Mouse (Mus musculus) brain, embryonic 18.5 days (tissue): Measurements from ENCODE around the gene Aldh1a3.
A peak's percentile ranks its signal among the peaks of the same experiment; 100 is the strongest.

Source experiments
- DNase-seq: peaks from one replicate; pipeline ENCODE4 v3.0.0-alpha.2; 2012; ENCODE audit warnings: low read depth, low spot score

Aldh1a3 gene

DNA sequence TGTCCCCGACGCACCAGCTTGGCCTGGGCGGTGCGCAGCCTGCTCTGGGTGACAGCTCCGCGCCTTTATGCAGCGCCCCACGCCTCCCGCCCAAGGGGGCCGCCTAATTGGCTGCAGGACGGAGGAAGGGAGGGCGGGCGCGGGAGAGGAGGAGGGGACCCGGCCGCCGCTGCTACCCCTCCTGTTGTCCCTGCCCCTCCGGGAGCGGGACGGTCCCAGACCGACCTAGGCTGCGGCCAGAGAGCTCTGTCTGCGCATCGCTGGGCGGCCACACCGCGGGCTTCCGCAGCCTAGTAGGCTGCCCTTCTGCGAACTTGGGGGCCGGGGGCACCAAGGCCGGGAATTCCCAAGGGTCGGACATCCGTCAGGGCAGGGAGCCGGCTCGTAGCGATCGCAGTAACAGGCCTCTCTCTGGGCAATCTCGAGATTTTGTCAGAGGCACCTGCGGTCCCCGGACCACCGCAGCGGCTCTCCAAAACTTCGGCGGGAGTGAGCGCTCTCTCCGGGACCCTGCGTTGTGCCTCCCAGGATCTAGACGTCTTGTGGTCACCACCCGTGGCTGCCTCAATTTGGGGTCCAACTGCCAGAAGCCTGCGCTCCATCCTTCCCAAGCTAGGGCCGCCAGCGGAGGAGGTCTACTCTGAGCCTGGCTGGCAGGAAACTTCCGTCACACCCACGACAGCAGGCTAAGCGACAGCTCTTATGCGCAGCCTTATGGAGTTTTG, at the start of gene Aldh1a3:
TSS of gene Aldh1a3 (minus strand) at position 81 of the 725 bp plus-strand sequence.
- no peak for DNase-seq

DNA sequence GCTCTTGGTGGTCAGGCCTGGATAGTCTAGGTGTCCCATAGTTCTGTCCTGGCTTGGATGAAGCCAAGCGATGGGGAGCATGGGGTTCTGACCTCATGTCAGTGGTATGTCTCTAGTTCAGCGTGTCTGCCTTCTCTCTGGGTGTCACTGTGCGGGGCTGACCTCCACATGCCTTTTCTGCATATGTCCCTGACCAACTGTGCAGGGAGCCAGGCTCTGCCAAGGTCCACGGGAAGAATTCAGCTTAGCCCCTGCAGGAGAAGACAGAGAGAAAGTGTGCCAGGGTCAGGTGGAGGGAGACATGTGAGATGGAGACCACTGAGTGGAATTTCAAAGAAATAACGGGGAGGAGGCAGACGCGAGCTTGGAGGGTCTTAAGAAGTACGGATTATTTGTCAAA, 49.0 kb upstream of the Aldh1a3 start:
- DNase-seq: no peak

- DNase-seq: no peak
These were observed 44.4 kb upstream of the Aldh1a3 start for GRCm38 (mm10) chr7:66471641-66472216.

DNA sequence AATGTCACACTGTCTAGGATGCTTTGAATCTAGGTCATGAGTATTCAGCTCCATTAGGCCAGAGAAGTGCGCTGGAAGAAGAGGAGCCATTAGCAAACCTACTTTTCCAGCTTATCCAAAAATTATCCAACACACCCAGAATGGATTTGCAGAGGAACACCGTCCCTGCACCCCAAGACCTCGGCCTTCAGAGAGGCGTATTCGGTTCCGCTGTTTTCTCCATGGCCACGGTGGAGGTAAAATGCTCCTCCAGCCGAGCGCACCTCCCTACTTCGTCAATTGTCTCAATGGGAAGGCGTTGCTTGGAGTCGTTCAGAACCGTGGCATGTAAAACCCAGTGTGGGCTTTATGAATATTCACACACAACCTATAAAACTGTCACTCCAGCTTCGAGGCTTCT, 39.3 kb upstream of the Aldh1a3 start:
- no peak for DNase-seq

DNA sequence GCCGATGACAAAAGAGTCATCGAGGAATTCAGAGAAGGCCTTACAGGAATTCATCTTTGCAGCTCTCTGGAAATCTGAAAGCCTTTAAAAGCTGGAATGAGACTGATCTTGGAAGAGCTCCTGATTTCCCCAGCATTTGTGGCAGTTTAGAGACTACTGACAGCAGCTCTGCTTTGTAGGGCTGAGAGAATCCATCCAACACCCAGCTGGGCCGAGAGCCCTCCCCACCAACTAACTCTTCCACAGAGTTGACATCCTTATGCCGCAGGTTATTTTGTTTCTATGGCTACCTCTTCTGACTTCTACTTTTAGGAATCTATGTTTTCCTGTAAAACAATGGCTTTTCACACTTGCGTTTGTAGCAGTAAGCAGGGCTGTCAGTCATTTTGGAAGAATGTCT, 37.9 kb upstream of the Aldh1a3 start:
- peak; percentile 50 for DNase-seq

DNA sequence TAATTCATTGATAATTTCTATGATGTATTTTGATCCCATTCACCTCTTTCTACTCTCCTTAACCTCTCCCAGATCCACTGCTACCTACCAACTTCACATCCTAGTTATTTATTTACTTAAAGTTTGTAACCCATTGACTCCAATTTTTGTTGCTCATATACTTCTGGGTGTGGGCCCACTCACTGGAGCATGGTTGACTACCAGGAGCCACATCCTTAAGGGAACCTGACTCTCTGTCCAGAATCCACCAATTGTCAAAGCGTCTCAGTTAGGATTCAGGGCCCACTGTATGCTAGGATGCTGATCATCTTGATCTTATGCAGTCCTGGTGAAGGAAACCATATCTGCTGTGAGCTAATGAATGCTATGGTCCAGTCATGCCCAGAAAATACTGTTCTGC, 35.8 kb upstream of the Aldh1a3 start:
- no peak for DNase-seq

DNA sequence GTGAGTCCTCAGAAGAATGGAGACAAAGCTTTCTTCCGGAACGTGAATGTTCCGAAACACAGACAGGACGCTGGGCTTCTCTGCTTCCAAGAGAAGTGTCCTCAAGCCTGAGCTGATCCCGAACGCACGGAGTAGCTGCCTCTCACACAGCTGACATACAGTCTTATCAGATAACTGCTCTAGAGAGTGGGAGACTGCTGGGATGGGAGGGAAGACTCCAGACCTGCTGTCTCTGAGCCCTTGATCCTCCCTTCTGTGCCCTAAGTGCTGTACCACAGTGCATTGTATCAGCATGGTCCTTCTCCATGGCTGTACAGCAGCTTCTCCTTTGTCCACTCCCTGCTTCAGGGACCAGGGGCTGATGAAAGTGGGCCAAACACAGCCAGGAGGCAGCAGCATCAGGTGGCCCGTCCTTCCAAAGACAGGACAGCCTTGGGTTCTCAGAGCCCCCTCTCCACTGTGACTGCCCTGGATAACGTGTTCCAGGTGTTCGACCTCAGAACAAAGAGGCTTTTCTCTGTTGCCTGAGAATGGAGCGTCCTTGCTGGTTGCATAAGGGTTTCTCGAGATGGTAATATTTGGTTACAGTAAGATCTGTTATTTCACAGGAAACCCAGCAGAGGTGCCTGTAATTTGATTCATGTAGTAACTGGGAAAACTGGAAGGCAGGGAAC, 24.4 kb upstream of the Aldh1a3 start:
- no peak for DNase-seq

GRCm38 (mm10) chr7:66449971-66450752, 22.8 kb upstream of the Aldh1a3 start:
- no peak for DNase-seq

DNA sequence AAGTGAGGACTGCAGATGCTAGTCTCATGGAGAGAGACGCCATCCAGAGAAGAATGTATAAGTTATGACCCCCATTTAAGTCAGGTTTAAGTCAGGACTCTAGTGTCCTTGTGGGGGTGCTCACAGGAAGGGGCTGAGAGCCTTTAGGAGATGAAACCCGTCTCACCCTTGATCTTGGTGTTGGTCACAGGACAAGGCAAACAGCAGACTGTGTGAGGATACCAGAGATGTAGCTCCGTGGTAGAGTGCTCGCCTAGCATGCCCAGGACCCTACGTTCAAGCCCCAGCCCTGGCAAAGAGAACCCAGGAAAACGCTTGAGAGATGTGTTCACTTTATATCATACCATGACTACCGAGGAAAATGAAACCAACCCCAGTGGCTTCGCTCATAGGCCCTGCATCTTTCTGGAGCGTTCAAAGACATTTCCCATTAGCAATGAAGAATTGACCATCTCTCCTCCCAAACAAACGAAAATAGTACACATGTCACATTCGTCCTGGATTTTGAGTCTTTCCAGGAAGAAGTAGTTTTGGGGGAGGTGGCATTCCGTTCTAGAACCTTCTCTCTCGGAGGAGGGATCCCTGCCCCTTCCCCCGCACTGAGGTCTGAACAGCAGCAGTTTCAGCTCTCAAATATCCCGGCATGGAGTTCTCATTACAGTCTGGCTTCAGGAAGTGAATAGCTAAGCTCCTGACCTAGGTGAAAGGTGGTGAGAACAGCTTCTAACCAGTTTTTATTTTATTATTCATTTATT, 21.6 kb upstream of the Aldh1a3 start:
- DNase-seq: no peak

DNA sequence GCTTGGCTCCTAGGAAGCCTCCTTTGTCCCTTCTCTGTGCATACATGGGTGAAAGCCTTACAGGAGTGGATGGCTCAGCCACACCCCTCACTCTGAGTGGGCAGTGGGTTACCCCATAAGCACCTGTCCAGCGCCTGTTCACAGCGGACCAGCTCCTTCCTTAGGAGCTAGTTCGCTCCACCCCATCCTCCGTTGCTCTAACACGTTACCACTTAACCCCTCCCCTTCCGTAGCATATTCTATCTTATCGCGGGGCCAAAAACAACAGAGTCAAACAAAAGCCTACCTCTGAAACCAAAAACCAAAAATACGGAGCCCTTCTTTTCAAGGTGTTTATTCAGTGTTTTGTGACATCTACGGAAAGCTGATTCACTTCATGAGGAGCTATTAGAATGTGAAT, 21.0 kb upstream of the Aldh1a3 start:
- no peak for DNase-seq

GRCm38 (mm10) chr7:66446860-66447259, 19.5 kb upstream of the Aldh1a3 start:
- DNase-seq: no peak

DNA sequence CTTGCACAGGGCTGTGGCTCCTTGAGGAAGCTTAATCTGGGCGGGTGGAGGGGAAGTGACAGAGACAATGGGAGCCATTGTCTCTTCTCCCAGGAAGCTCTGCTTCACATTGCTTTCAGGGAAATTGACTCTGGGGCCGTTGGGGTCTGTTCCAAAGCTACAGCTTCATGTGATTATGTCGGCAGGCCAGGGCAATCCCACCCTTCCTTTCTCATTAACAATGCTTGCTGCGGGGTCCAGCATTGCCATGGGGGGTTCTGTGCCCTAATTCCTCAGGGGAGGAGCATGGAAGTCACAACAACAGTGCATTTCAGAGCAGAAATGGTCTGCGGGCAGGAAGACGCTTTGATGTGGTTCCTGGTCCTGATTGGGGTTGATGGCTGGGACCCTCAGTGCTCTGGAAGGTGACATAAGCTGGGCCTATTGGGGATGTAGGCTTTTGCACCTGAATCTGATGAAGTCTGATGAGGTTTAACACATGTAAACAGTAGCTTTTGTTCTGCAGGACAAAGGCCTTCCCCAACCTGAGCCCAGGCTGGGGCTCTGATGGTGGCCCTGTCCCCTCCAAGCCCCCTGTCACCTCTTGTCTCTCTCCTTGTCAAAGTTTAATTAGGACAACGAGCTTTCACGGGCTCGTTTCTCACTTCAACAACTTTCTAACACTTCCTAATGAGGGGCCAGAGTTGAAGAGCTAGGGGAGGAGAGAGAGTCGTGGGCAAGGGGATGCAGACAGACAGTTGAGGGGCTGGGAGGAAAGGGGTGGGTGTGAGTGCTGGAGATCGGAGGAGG, 18.0 kb upstream of the Aldh1a3 start:
- DNase-seq: no peak

DNA sequence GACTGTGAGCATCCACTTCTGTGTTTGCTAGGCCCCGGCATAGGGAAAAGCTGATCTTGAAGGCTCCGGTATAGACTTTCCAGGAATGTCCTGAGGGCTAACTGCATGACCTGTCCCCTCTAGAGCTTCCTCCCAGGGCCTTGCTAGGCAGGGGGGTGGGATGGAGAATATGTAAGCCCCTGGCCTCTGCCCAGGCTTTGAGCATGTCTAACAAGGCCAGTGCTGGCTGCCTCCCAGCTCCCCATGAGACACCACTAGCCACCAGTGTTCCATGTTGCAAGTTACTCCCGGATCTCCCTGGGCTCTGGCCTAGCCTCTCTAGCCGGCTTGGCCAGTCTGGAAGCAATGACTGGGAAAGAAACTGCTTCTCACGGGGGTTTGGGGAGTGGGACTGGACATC, 17.4 kb upstream of the Aldh1a3 start:
- DNase-seq: no peak

DNA sequence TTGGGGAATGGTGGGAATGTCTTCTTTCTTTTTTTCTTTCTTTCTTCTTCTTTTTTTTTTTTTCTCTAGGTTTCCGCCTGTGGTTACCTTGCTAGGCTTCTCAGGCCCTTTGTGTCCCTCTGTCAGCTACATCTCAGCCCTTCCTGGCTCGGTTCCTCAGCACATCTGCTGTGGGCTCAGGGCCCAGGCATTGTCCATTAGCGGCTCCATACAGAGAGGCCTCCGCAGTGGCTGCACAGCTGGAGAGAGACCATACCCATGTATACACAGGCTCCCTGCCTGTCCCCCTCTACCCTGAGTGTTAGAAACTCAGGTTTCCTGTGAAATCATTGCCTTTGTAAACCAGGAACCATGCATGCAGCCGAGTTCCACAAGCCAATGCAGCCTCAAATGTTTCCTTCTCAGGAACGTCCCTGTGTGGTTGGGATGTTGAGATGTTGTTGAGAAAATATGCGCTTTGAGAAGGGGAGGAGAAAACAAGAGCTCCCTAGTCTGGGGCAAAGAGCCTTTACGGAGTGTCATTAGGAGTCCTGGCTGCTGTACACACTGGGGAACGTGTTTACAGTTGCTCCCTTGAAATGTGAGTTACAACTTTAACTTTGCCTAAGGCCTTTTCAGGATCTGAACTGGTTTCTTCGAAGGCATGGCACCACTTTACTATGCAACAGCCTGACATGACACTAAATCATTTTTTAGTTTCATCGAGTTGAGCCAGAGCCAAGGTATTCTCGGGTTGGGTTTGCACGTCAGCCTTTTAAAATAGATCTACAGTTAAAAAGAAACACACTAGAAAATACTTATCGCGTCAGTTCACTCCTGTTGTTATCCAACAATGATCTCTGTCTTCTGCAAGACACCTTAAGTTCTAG, 15.4 kb upstream of the Aldh1a3 start:
- DNase-seq: no peak

GRCm38 (mm10) chr7:66438787-66439669, 11.7 kb upstream of the Aldh1a3 start:
- DNase-seq: no peak

DNA sequence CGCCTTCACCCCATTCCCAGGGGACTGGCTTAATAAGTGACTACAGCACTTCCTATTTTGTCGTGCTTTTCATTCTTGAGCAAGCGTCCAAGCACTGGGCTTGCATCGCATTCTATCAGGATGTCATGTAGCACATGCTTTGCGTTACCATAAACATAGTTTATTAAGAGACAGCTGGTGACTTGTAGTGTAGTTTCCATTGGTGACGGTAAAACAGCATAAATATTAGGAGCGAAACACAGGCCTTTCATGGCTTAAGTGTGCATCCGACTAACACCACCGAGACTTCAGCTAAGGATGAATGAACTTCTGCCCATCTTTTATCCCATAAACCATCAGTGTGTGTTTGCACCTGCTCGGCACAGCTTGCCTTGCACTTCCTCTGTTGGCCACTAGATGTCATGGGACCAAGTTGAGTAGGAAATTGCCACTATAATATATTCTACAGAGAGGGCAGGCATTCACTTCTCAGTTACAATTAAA, 7.2 kb upstream of the Aldh1a3 start:
- no peak for DNase-seq

- DNase-seq: no peak
These were observed 272 bp downstream of the Aldh1a3 start for GRCm38 (mm10) chr7:66427053-66427436.

- no peak for DNase-seq
These were observed 5.4 kb downstream of the Aldh1a3 start for GRCm38 (mm10) chr7:66421903-66422302.

GRCm38 (mm10) chr7:66418981-66419380, 8.3 kb downstream of the Aldh1a3 start:
- no peak for DNase-seq
